Mouse (Mus musculus): ENCODE data around the gene Cnbd2. TPM values are rescaled to one million over a fixed set of nuclear protein-coding genes. Genes with fewer than 3 reads are reported as not detected.
"Not testable (repeated sequence)": the region's sequence is repeated elsewhere in the genome, so short reads cannot be mapped to it uniquely, and the experiment has no call there.

The Cnbd2 gene
- polyA plus RNA-seq, 1 experiment from 2014 or later = 3.4 TPM

- Histone ChIP-seq H3K36me3 (ENCODE audit: control insufficient read depth, insufficient read depth, low read length) (no peaks in the 10 kb centered on the region), H3K4me3 (ENCODE audit: low read depth, low read length) (no peak overlapping the region), H3K4me2 (replicated peaks; ENCODE audit: low read depth, low read length) (no peak overlapping the region), H3K9me3 (ENCODE audit: control insufficient read depth, low read depth, low read length) (no peaks in the 10 kb centered on the region), H3K27me3 (ENCODE audit: control insufficient read depth, insufficient read depth, low read length) (no peaks in the 10 kb centered on the region), H3K4me1 (ENCODE audit: control insufficient read depth, insufficient read depth, low read length) (no peaks in the 10 kb centered on the region), H3K9ac (replicated peaks; ENCODE audit: low read depth, low read length) (no peak overlapping the region), H3K27ac (ENCODE audit: low read length) (no peak overlapping the region)
- WGBS = 75% methylated on average over 1 of the region's 1 CpGs
- no peak for ATAC-seq (ENCODE audit: insufficient number of reproducible peaks, insufficient read depth, low FRiP score, low read depth)
Observed at GRCm38 (mm10) chr2:156399485-156399884, 87.4 kb downstream of the Cnbd2 start.

GRCm38 (mm10) chr2:156401331-156401730, 89.2 kb downstream of the Cnbd2 start:
- Histone ChIP-seq H3K27me3 (ENCODE audit: control insufficient read depth, insufficient read depth, low read length) (no peaks in the 10 kb centered on the region), H3K9ac (replicated peaks; ENCODE audit: low read depth, low read length) (no peak overlapping the region), H3K36me3 (ENCODE audit: control insufficient read depth, insufficient read depth, low read length) (no peaks in the 10 kb centered on the region), H3K9me3 (ENCODE audit: control insufficient read depth, low read depth, low read length) (no peaks in the 10 kb centered on the region), H3K4me2 (replicated peaks; ENCODE audit: low read depth, low read length) (0 out of 2 replicates have a peak overlapping the region, but pooled peaks have one; percentile 17), H3K27ac (ENCODE audit: low read length) (no peak overlapping the region), H3K4me3 (ENCODE audit: low read depth, low read length) (no peak overlapping the region), H3K4me1 (ENCODE audit: control insufficient read depth, insufficient read depth, low read length) (no peaks in the 10 kb centered on the region)
- 5% methylated on average over 9 of the region's 9 CpGs for WGBS
- peak; percentile 77 for ATAC-seq (ENCODE audit: insufficient number of reproducible peaks, insufficient read depth, low FRiP score, low read depth)

GRCm38 (mm10) chr2:156402036-156402435, 89.9 kb downstream of the Cnbd2 start:
- H3K9ac ChIP-seq (replicated peaks; ENCODE audit: low read depth, low read length) = no peak overlapping the region
- no peak overlapping the region for H3K4me3 ChIP-seq (ENCODE audit: low read depth, low read length)
- no peak overlapping the region for H3K4me2 ChIP-seq (replicated peaks; ENCODE audit: low read depth, low read length)
- no peaks in the 10 kb centered on the region for H3K27me3 ChIP-seq (ENCODE audit: control insufficient read depth, insufficient read depth, low read length)
- H3K9me3 ChIP-seq (ENCODE audit: control insufficient read depth, low read depth, low read length) = no peaks in the 10 kb centered on the region
- 0 out of 2 replicates have a peak, but pooled peaks cover 4% of the 10 kb centered on the region for H3K4me1 ChIP-seq (ENCODE audit: control insufficient read depth, insufficient read depth, low read length)
- 84% methylated on average over 3 of the region's 3 CpGs for WGBS
- H3K36me3 ChIP-seq (ENCODE audit: control insufficient read depth, insufficient read depth, low read length) = no peaks in the 10 kb centered on the region
- no peak for ATAC-seq (ENCODE audit: insufficient number of reproducible peaks, insufficient read depth, low FRiP score, low read depth)
- no peak overlapping the region for H3K27ac ChIP-seq (ENCODE audit: low read length)

DNA sequence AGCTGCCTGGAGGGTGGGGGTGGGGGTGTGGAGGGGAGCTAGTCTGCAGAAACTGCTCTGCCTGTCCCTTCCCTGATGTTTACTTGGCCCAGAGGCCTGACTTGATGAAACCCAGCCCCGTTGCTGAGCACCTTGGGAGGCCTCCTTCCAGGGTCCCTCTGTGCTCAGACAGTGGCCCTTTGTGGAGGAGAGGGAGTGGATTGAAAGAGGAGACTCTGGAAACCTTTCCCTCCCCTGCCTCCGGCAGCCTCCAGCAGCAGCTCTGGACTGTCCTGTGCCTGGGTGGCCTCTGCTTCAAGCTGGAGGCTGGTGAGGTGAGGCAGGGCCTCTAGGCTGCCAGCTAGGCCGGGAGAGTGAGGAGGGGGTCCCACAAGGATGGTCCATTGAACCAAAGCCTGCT, 94.9 kb downstream of the Cnbd2 start:
- Histone ChIP-seq H3K27ac (ENCODE audit: low read length) (no peak overlapping the region), H3K9me3 (ENCODE audit: control insufficient read depth, low read depth, low read length) (no peaks in the 10 kb centered on the region), H3K9ac (replicated peaks; ENCODE audit: low read depth, low read length) (no peak overlapping the region), H3K4me1 (ENCODE audit: control insufficient read depth, insufficient read depth, low read length) (0 out of 2 replicates have a peak, but pooled peaks cover 11% of the 10 kb centered on the region), H3K36me3 (ENCODE audit: control insufficient read depth, insufficient read depth, low read length) (no peaks in the 10 kb centered on the region), H3K4me2 (replicated peaks; ENCODE audit: low read depth, low read length) (no peak overlapping the region), H3K27me3 (ENCODE audit: control insufficient read depth, insufficient read depth, low read length) (no peaks in the 10 kb centered on the region), H3K4me3 (ENCODE audit: low read depth, low read length) (no peak overlapping the region)
- peak; percentile 79 for ATAC-seq (ENCODE audit: insufficient number of reproducible peaks, insufficient read depth, low FRiP score, low read depth)
- WGBS = 8% methylated on average over 3 of the region's 3 CpGs

GRCm38 (mm10) chr2:156408168-156408567, 96.1 kb downstream of the Cnbd2 start:
- Histone ChIP-seq H3K27me3 (ENCODE audit: control insufficient read depth, insufficient read depth, low read length) (no peaks in the 10 kb centered on the region), H3K9ac (replicated peaks; ENCODE audit: low read depth, low read length) (no peak overlapping the region), H3K4me2 (replicated peaks; ENCODE audit: low read depth, low read length) (no peak overlapping the region), H3K4me3 (ENCODE audit: low read depth, low read length) (no peak overlapping the region), H3K4me1 (ENCODE audit: control insufficient read depth, insufficient read depth, low read length) (0 out of 2 replicates have a peak, but pooled peaks cover 11% of the 10 kb centered on the region), H3K9me3 (ENCODE audit: control insufficient read depth, low read depth, low read length) (no peaks in the 10 kb centered on the region), H3K27ac (ENCODE audit: low read length) (no peak overlapping the region), H3K36me3 (ENCODE audit: control insufficient read depth, insufficient read depth, low read length) (no peaks in the 10 kb centered on the region)
- no peak for ATAC-seq (ENCODE audit: insufficient number of reproducible peaks, insufficient read depth, low FRiP score, low read depth)
- 43% methylated on average over 8 of the region's 8 CpGs for WGBS

GRCm38 (mm10) chr2:156411348-156411747, 99.2 kb downstream of the Cnbd2 start:
- not testable (repeated sequence) for H3K9ac ChIP-seq (replicated peaks; ENCODE audit: low read depth, low read length); H3K27me3 ChIP-seq (ENCODE audit: control insufficient read depth, insufficient read depth, low read length); H3K4me3 ChIP-seq (ENCODE audit: low read depth, low read length); H3K9me3 ChIP-seq (ENCODE audit: control insufficient read depth, low read depth, low read length); H3K36me3 ChIP-seq (ENCODE audit: control insufficient read depth, insufficient read depth, low read length); ATAC-seq (ENCODE audit: insufficient number of reproducible peaks, insufficient read depth, low FRiP score, low read depth); H3K4me2 ChIP-seq (replicated peaks; ENCODE audit: low read depth, low read length); H3K27ac ChIP-seq (ENCODE audit: low read length)
- 89% methylated on average over 4 of the region's 7 CpGs for WGBS
- 0 out of 2 replicates have a peak, but pooled peaks cover 11% of the 10 kb centered on the region for H3K4me1 ChIP-seq (ENCODE audit: control insufficient read depth, insufficient read depth, low read length)

GRCm38 (mm10) chr2:156414996-156415395, 102.9 kb downstream of the Cnbd2 start:
- WGBS = 69% methylated on average over 2 of the region's 2 CpGs

DNA sequence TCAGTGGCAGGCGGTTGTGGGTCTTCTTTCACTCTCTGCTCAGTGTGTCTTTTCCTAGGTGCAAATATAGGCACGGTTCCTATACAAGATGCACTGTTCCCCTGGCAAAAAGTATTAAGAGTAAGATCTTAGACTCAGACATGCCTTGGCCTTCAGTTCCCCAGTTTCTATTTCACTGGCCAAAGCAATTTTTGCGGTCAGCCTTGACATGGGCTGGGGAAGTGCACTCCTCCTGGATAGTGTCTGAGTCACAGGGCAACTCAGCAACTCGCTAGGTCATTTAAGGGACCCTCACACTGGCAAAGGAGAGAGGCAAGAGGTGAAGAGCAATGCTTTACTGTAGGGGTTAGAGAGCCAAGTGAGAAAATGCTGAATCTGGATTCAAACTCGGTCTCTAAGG, 103.6 kb downstream of the Cnbd2 start:
- ATAC-seq (ENCODE audit: insufficient number of reproducible peaks, insufficient read depth, low FRiP score, low read depth) = no peak
- H3K9me3 ChIP-seq (ENCODE audit: control insufficient read depth, low read depth, low read length) = no peaks in the 10 kb centered on the region
- peaks cover 3% of the 10 kb centered on the region; the same call in 1 of the 2 replicates for H3K4me1 ChIP-seq (ENCODE audit: control insufficient read depth, insufficient read depth, low read length)
- H3K27me3 ChIP-seq (ENCODE audit: control insufficient read depth, insufficient read depth, low read length) = 0 out of 2 replicates have a peak, but pooled peaks cover 3% of the 10 kb centered on the region
- no peak overlapping the region for H3K4me3 ChIP-seq (ENCODE audit: low read depth, low read length)
- H3K36me3 ChIP-seq (ENCODE audit: control insufficient read depth, insufficient read depth, low read length) = no peaks in the 10 kb centered on the region
- H3K4me2 ChIP-seq (replicated peaks; ENCODE audit: low read depth, low read length) = no peak overlapping the region
- 72% methylated on average over 5 of the region's 5 CpGs for WGBS
- H3K9ac ChIP-seq (replicated peaks; ENCODE audit: low read depth, low read length) = no peak overlapping the region
- H3K27ac ChIP-seq (ENCODE audit: low read length) = no peak overlapping the region

More at GRCm38 (mm10) chr2:156414996-156415395, 102.9 kb downstream of the Cnbd2 start:
- H3K9ac ChIP-seq (replicated peaks; ENCODE audit: low read depth, low read length) = no peak overlapping the region
- no peaks in the 10 kb centered on the region for H3K27me3 ChIP-seq (ENCODE audit: control insufficient read depth, insufficient read depth, low read length)
- no peak overlapping the region for H3K4me3 ChIP-seq (ENCODE audit: low read depth, low read length)
- H3K4me1 ChIP-seq (ENCODE audit: control insufficient read depth, insufficient read depth, low read length) = no peaks in the 10 kb centered on the region
- no peaks in the 10 kb centered on the region for H3K9me3 ChIP-seq (ENCODE audit: control insufficient read depth, low read depth, low read length)
- no peak for ATAC-seq (ENCODE audit: insufficient number of reproducible peaks, insufficient read depth, low FRiP score, low read depth)
- no peak overlapping the region for H3K27ac ChIP-seq (ENCODE audit: low read length)
- no peaks in the 10 kb centered on the region for H3K36me3 ChIP-seq (ENCODE audit: control insufficient read depth, insufficient read depth, low read length)
- no peak overlapping the region for H3K4me2 ChIP-seq (replicated peaks; ENCODE audit: low read depth, low read length)

GRCm38 (mm10) chr2:156417194-156417593, 105.1 kb downstream of the Cnbd2 start:
- H3K4me3 ChIP-seq (ENCODE audit: low read depth, low read length) = no peak overlapping the region
- no peaks in the 10 kb centered on the region for H3K9me3 ChIP-seq (ENCODE audit: control insufficient read depth, low read depth, low read length)
- no peaks in the 10 kb centered on the region for H3K36me3 ChIP-seq (ENCODE audit: control insufficient read depth, insufficient read depth, low read length)
- 0 out of 2 replicates have a peak, but pooled peaks cover 9% of the 10 kb centered on the region for H3K27me3 ChIP-seq (ENCODE audit: control insufficient read depth, insufficient read depth, low read length)
- 38% methylated on average over 1 of the region's 1 CpGs for WGBS
- H3K4me2 ChIP-seq (replicated peaks; ENCODE audit: low read depth, low read length) = no peak overlapping the region
- H3K4me1 ChIP-seq (ENCODE audit: control insufficient read depth, insufficient read depth, low read length) = peaks cover 8% of the 10 kb centered on the region; the same call in 1 of the 2 replicates
- no peak overlapping the region for H3K27ac ChIP-seq (ENCODE audit: low read length)
- H3K9ac ChIP-seq (replicated peaks; ENCODE audit: low read depth, low read length) = no peak overlapping the region
- ATAC-seq (ENCODE audit: insufficient number of reproducible peaks, insufficient read depth, low FRiP score, low read depth) = no peak

Data from stomach, embryonic 14.5 days (tissue).